Mouse (Mus musculus) cerebellum, postnatal 36 days (tissue): ENCODE results near the gene N4bp2l2.

ENCODE experiments used
- DNase-seq, 2 experiments: peaks; one replicate each; pipeline ENCODE4 v3.0.0; 2021 to 2022; ENCODE audit warnings: mixed read lengths in 2 of 2

N4bp2l2 gene

DNA sequence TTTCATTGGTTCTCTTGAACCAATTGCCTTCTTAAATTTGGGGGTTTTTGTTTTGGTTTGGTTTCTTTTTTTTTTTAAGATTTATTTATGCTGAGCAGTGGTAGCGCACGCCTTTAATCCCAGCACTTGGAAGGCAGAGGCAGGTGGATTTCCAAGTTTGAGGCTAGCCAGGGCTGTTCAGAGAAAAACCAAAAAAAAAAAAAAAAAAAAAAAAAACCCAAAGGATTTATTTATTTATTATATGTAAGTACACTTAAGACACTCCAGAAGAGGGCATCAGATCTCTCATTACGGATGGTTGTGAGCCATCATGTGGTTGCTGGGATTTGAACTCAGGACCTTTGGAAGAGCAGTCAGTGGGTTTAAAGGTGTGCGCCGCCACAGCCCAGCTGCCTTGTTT is 105.1 kb downstream of the N4bp2l2 start:
- DNase-seq: no peak

DNA sequence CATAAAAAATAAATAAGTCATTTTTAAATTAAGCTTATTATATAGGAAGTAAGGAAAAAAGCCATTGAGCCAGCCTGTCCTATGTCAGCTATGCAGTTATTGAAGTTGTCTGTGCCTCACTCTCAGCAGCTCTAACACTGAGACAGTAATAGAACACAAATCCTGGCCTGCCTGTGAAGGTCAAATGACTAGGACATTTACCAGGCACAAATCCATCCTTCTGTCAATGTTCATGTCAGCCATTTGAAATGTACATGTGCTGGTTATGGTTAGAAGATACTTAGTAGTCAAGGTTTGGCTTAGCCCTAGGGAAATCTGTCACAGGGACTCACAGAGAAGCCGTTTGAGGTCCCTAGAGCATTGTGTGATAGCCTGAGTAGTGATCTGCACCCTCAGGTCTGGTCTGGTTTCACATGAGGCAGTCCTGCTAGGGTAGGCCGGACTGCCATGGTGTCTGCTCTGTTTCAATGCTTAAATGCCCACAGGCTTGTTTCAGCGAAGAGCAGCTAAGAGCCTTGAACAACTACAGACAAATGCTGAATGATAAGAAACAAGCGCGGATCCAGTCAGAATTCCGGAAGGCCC is 106.4 kb downstream of the N4bp2l2 start:
- no peak for DNase-seq
